Mouse (Mus musculus) G1E (cell line): Measurements from ENCODE around the gene Proser3.

ENCODE experiments used
- CTCF ChIP-seq: IDR thresholded peaks from 2 replicates; pipeline ENCODE4 v1.5.1; 2012; ENCODE audit warnings: low read depth, low read length, inconsistent platforms, mixed read lengths
- GATA1 ChIP-seq: IDR thresholded peaks from 2 replicates; pipeline ENCODE4 v1.6.1; 2012; ENCODE audit warnings: borderline replicate concordance, low read length, inconsistent platforms, mixed read lengths
- GATA2 ChIP-seq: IDR thresholded peaks from 2 replicates; pipeline ENCODE4 v1.6.1; 2012; ENCODE audit warnings: low read depth, low read length, inconsistent platforms, borderline replicate concordance
- TAL1 ChIP-seq: conservative IDR thresholded peaks from 2 replicates; pipeline ENCODE4 v1.6.1; 2012; ENCODE audit warnings: low read depth, low read length, inconsistent platforms, mixed read lengths

- no peak for TF ChIP-seq CTCF
- no peak for TF ChIP-seq GATA1
- no peak for TF ChIP-seq TAL1
- no peak for TF ChIP-seq GATA2
These were observed 44.0 kb upstream of the Proser3 start for GRCm38 (mm10) chr7:30596093-30596492.
